Mouse (Mus musculus) ES-Bruce4 (cell line): ENCODE data around the gene Gcnt3. TPM values are rescaled to one million over a fixed set of nuclear protein-coding genes. Genes with fewer than 3 reads are reported as not detected.

Experiments
- H3K27ac ChIP-seq: 2 replicates; pipeline ENCODE4 v1.5.1; 2012; ENCODE audit warnings: low read length, inconsistent platforms; ENCODE audit not compliant: insufficient read depth
- H3K27me3 ChIP-seq: 2 replicates; pipeline ENCODE4 v1.6.1; 2012; ENCODE audit warnings: mild to moderate bottlenecking, low read length, inconsistent platforms; ENCODE audit not compliant: control insufficient read depth, poor library complexity, insufficient read depth, severe bottlenecking
- H3K36me3 ChIP-seq: 2 replicates; pipeline ENCODE4 v1.6.1; 2012; ENCODE audit warnings: inconsistent platforms, mild to moderate bottlenecking, low read length, moderate library complexity; ENCODE audit not compliant: control insufficient read depth, poor library complexity, insufficient read depth, severe bottlenecking
- H3K4me1 ChIP-seq: one replicate; pipeline ENCODE4 v1.8.1; 2011; ENCODE audit warnings: low read length; ENCODE audit not compliant: control insufficient read depth, insufficient read depth
- H3K4me3 ChIP-seq: 2 replicates; pipeline ENCODE4 v1.5.1; 2011; ENCODE audit warnings: low read depth, mild to moderate bottlenecking, low read length
- H3K9ac ChIP-seq: 2 replicates; pipeline ENCODE4 v1.6.1; 2012; ENCODE audit warnings: low read depth, mild to moderate bottlenecking, inconsistent platforms; ENCODE audit not compliant: poor library complexity, severe bottlenecking
- H3K9me3 ChIP-seq: replicated peaks from 2 replicates; pipeline ENCODE4 v1.6.1; 2012; ENCODE audit warnings: mild to moderate bottlenecking, low read length, inconsistent platforms; ENCODE audit not compliant: control insufficient read depth, poor library complexity, insufficient read depth, severe bottlenecking
- CTCF ChIP-seq: IDR thresholded peaks from one replicate; pipeline ENCODE4 v1.8.1; 2011; ENCODE audit warnings: low read depth, low read length
- EP300 ChIP-seq: IDR thresholded peaks from 2 replicates; pipeline ENCODE4 v1.6.1; 2011; ENCODE audit warnings: low read depth, low read length; ENCODE audit not compliant: insufficient read depth
- POLR2A ChIP-seq: IDR thresholded peaks from one replicate; pipeline ENCODE4 v1.8.1; 2011; ENCODE audit warnings: low read length; ENCODE audit not compliant: insufficient read depth
- polyA plus RNA-seq: library from polyadenylated mRNA; stranded (reverse); fragments of >200 nt; gene quantifications from 2 replicates; pipeline ENCODE4 v1.2.4, GENCODE M21; 2011; ENCODE audit warnings: low read depth; ENCODE audit not compliant: missing spikeins, insufficient read depth, insufficient read length

Gene Gcnt3
- polyA plus RNA-seq, 1 experiment = 0.18 TPM

GRCm38 (mm10) chr9:69992841-69993277 is 45.0 kb downstream of the Gcnt3 start:
- Histone ChIP-seq H3K4me1 (no peaks in the 10 kb centered on the region), H3K9ac (no peak overlapping the region), H3K36me3 (peaks cover 20% of the 10 kb centered on the region), H3K9me3 (no peaks in the 10 kb centered on the region), H3K27me3 (no peaks in the 10 kb centered on the region), H3K27ac (no peak overlapping the region), H3K4me3 (no peak overlapping the region)
- TF ChIP-seq CTCF = no peak
- no peak for TF ChIP-seq POLR2A
- TF ChIP-seq EP300 = no peak

- H3K27ac ChIP-seq = no peak overlapping the region
- H3K4me1 ChIP-seq = no peaks in the 10 kb centered on the region
- peak overlapping the region; percentile 92 for H3K9ac ChIP-seq
- H3K36me3 ChIP-seq = 0 out of 2 replicates have a peak, but pooled peaks cover 4% of the 10 kb centered on the region
- H3K27me3 ChIP-seq = no peaks in the 10 kb centered on the region
- TF ChIP-seq EP300 (no peak), POLR2A (no peak), CTCF (no peak)
- H3K4me3 ChIP-seq = no peak overlapping the region
- H3K9me3 ChIP-seq = no peaks in the 10 kb centered on the region
These were observed 47.5 kb downstream of the Gcnt3 start for GRCm38 (mm10) chr9:69990346-69990745.

GRCm38 (mm10) chr9:69989303-69990121 is 48.4 kb downstream of the Gcnt3 start, which contains the start of gene Bnip2:
Gene Bnip2 (plus strand): TSS chr9:69989466.
- Histone ChIP-seq H3K4me1 (no peaks in the 10 kb centered on the region), H3K4me3 (peak within 1 kb of the TSS; percentile 94), H3K27ac (peak within 1 kb of the TSS; percentile 75), H3K9me3 (no peaks in the 10 kb centered on the region), H3K27me3 (no peaks in the 10 kb centered on the region), H3K9ac (peak within 1 kb of the TSS; percentile 92), H3K36me3 (0 out of 2 replicates have a peak, but pooled peaks cover 4% of the 10 kb centered on the region)
- 0 out of 2 replicates have a peak, but pooled peaks have one; percentile 23 for TF ChIP-seq EP300
- peak; percentile 88 for TF ChIP-seq POLR2A
- TF ChIP-seq CTCF = no peak

- H3K4me3 ChIP-seq = peak overlapping the region; percentile 43
- H3K9me3 ChIP-seq = no peaks in the 10 kb centered on the region
- H3K27me3 ChIP-seq = no peaks in the 10 kb centered on the region
- H3K36me3 ChIP-seq = 0 out of 2 replicates have a peak, but pooled peaks cover 4% of the 10 kb centered on the region
- H3K9ac ChIP-seq = peak overlapping the region; percentile 40
- no peak for TF ChIP-seq CTCF
- TF ChIP-seq POLR2A = no peak
- no peak for TF ChIP-seq EP300
- H3K27ac ChIP-seq = peak overlapping the region; percentile 67
- no peaks in the 10 kb centered on the region for H3K4me1 ChIP-seq
These were observed 49.1 kb downstream of the Gcnt3 start for GRCm38 (mm10) chr9:69988706-69989302.

- Histone ChIP-seq H3K9ac (no peak overlapping the region), H3K4me1 (no peaks in the 10 kb centered on the region), H3K36me3 (0 out of 2 replicates have a peak, but pooled peaks cover 4% of the 10 kb centered on the region), H3K27ac (no peak overlapping the region), H3K27me3 (no peaks in the 10 kb centered on the region), H3K4me3 (no peak overlapping the region), H3K9me3 (no peaks in the 10 kb centered on the region)
- TF ChIP-seq CTCF (no peak), EP300 (no peak), POLR2A (no peak)
These were observed 50.3 kb downstream of the Gcnt3 start for GRCm38 (mm10) chr9:69987579-69987978.
